Mouse (Mus musculus) liver, embryonic 13.5 days (tissue): Measurements from ENCODE around the gene Nmrk2. TPM values are rescaled to one million over a fixed set of nuclear protein-coding genes. Genes with fewer than 3 reads are reported as not detected.
"Not testable (repeated sequence)": the region's sequence is repeated elsewhere in the genome, so short reads cannot be mapped to it uniquely, and the experiment has no call there.

Experiments used
- ATAC-seq: fragments of 200-750 bp; cut with Nextera tagmentation; 2 replicates; pipeline ENCODE4 v1.8.0; 2017; ENCODE audit warnings: low read depth, mild to moderate bottlenecking, moderate number of reproducible peaks, moderate library complexity
- DNase-seq: peaks from one replicate; pipeline ENCODE4 v3.0.0; 2022
- H3K27ac ChIP-seq: fragments of 300-500 bp; sonication (generic); 2 replicates; pipeline ENCODE4 v1.5.1; 2015; ENCODE audit warnings: moderate library complexity, mild to moderate bottlenecking, inconsistent platforms
- H3K27me3 ChIP-seq: fragments of 300-500 bp; sonication (generic); 2 replicates; pipeline ENCODE4 v1.6.1; 2015; ENCODE audit warnings: mild to moderate bottlenecking, inconsistent platforms
- H3K36me3 ChIP-seq: fragments of 300-500 bp; sonication (generic); 2 replicates; pipeline ENCODE4 v1.6.1; 2015; ENCODE audit warnings: mild to moderate bottlenecking, inconsistent platforms
- H3K4me1 ChIP-seq: fragments of 300-500 bp; sonication (generic); replicated peaks from 2 replicates; pipeline ENCODE4 v1.6.1; 2015; ENCODE audit warnings: inconsistent platforms
- H3K4me2 ChIP-seq: fragments of 300-500 bp; sonication (generic); 2 replicates; pipeline ENCODE4 v1.6.1; 2015; ENCODE audit warnings: inconsistent platforms, mild to moderate bottlenecking, moderate library complexity
- H3K4me3 ChIP-seq: fragments of 300-500 bp; sonication (generic); replicated peaks from 2 replicates; pipeline ENCODE4 v1.5.1; 2015; ENCODE audit warnings: mild to moderate bottlenecking, inconsistent platforms
- H3K9ac ChIP-seq: fragments of 300-500 bp; sonication (generic); 2 replicates; pipeline ENCODE4 v1.6.1; 2015; ENCODE audit warnings: mild to moderate bottlenecking, inconsistent platforms
- H3K9me3 ChIP-seq: fragments of 300-500 bp; sonication (generic); replicated peaks from 2 replicates; pipeline ENCODE4 v1.6.1; 2016; ENCODE audit warnings: inconsistent platforms
- WGBS: fragments of 180-500 bp; shearing (Covaris S2); methylation state at CpG from one replicate; pipeline ENCODE4 v1.1.7; 2015; ENCODE audit not compliant: insufficient replicate concordance; 5-methylcytosine and 5-hydroxymethylcytosine counted together
- polyA plus RNA-seq: library from polyadenylated mRNA; unstranded; fragments of >200 nt; fragmentation: Nextera tagmentation; extraction: Ambion mirVana; gene quantifications from 2 replicates; pipeline ENCODE4 v1.2.1, GENCODE M21; 2015

The Nmrk2 gene
- polyA plus RNA-seq, 1 experiment from 2014 or later = not detected

DNA sequence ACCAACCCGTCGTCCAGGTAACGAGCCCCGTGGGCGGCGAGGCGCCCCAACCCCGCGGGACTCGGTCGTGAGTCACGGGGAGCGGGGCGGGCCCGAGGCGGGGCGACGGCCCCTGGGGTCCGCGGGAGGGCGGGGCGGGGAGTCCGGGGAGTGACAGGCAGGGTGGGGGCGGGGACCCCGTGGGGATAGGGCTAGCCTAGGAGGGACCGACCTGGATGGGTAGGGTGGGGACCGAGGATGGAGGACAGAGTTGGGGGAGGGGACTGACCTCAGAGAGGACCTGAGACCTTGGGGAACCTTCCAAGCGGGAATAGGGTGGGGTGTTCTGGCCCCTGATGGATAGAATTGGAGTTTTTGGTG is 31.4 kb upstream of the Nmrk2 start:
- H3K4me3 ChIP-seq = peak overlapping the region; percentile 70
- H3K9ac ChIP-seq = peak overlapping the region; percentile 69
- ATAC-seq (peak; percentile 57; the same call in 1 of the 2 replicates), DNase-seq (no peak)
- H3K4me1 ChIP-seq = peaks cover 31% of the 10 kb centered on the region
- peaks cover 67% of the 10 kb centered on the region for H3K27me3 ChIP-seq
- no peaks in the 10 kb centered on the region for H3K9me3 ChIP-seq
- under 1% methylated on average over 23 of the region's 28 CpGs for WGBS
- H3K4me2 ChIP-seq = peak overlapping the region; percentile 76
- H3K36me3 ChIP-seq = no peaks in the 10 kb centered on the region
- no peak overlapping the region; the same call in 1 of the 2 replicates for H3K27ac ChIP-seq

DNA sequence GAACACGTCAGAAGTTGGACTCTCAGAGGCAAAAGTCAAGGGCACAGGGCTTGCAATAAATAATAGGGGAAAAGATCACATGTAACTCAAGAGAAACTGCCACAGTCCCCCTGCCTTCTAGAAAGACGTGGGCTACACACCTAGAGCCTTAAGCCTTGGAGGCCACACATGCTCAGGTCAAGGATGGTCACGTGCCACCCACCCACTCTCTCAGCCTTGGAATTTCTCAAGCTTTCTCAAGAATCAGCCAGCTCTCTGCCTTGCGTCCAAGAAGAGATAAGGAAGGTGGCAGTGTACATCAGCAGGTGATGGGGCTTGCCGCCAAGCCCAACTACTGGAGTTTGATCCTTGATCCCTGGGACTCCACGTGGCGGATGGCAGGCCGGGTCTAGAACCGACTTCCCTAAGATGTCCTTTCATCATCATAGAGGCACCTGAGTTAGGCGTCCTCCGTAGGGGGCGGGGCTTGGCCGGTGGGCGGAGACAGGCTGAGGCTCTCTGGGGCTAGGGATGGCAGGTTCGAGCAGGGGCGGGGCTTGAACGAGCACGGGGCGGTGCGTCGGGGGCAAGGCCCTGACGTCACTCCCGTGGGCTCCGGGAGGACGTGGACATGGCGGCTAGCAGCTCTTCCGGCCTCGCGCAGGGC is 30.9 kb upstream of the Nmrk2 start, which contains the start of gene Zfr2:
Zfr2 (plus strand) TSS at position 576 of the 646 bp plus-strand sequence.
- Histone ChIP-seq H3K36me3 (no peaks in the 10 kb centered on the region), H3K27ac (no peak within 1 kb of the TSS; the same call in 1 of the 2 replicates)
- peak; percentile 82 for ATAC-seq

DNA sequence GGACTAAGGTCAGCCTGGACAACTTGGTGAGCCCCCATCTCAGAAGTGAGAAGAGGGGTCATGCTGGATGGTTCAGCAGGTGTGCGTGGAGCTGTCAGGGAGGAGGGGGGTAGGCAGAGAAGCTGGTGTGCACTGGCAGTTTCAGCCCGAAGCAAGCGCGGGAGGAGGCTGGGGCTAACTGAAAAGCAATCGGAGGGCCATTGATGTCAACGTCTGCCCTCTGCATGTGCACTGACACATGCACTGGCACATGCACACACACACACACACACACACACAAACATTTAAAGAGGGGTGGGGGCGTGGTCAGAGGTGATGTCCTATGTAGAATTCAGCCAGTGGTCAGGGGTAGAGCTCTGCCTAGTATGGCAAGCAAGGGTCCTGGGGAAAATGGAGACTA is 29.6 kb upstream of the Nmrk2 start:
- Histone ChIP-seq H3K4me2 (no peak overlapping the region), H3K4me3 (no peak overlapping the region), H3K9me3 (no peaks in the 10 kb centered on the region), H3K27me3 (peaks cover 59% of the 10 kb centered on the region), H3K27ac (no peak overlapping the region), H3K9ac (no peak overlapping the region), H3K4me1 (peaks cover 26% of the 10 kb centered on the region), H3K36me3 (no peaks in the 10 kb centered on the region)
- no peak for DNase-seq
- 52% methylated on average over 7 of the region's 7 CpGs for WGBS
- ATAC-seq = no peak

More for the DNA sequence above, 30.9 kb upstream of the Nmrk2 start, which contains the start of gene Zfr2:
- Histone ChIP-seq H3K4me1 (peaks cover 28% of the 10 kb centered on the region), H3K4me3 (peak within 1 kb of the TSS; percentile 70), H3K27me3 (peaks cover 67% of the 10 kb centered on the region), H3K9me3 (no peaks in the 10 kb centered on the region), H3K9ac (peak within 1 kb of the TSS; percentile 69), H3K4me2 (peak within 1 kb of the TSS; percentile 76)
- DNase-seq = peak; percentile 87
- WGBS = 7% methylated on average over 29 of the region's 29 CpGs

DNA sequence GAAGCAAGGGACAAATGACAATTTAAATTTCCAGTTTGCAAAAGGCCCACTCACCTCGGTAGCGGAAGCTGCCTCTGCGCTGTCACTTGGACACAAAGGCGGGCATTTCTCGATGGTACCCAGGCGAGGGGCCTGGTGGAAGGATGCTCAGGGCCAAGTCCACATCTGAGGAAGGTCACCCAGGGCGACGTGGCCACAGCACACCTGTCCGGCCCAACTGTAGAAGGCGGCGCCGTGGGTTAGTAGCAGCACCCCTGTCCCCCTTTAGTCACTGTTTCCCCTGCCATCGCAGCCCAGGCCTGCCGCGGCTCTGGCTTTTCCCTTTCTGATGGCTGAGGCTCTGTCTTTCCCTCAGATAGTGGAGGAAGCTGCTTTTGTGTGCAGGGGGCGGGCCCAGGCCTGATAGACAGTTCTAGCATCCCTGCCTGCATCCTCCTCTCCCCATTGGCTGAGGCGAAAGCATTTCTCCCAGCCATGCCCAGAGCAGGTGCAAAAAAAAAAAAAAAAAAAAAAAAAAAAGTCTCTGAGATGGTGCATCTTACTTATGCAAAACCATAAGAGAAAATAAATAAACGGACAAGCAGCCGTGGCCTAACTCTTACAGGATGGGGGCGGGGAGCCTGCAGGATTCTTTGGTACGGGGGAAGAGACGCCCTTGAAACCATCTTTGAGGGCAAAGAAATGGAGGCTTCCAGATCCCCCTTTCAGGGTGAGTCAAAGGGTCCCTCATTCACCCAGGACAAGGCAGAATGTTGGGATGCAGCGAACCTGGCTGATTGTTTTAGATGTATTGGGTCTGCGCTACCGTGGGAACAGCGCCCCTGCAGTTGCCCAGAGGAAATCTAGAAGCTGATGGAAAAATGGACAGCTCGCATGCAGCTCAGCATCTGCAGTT is 28.8 kb upstream of the Nmrk2 start, which contains the start of gene Atcay:
Atcay (minus strand) TSS at position 396 of the 895 bp plus-strand sequence.
- DNase-seq (no peak), ATAC-seq (no peak)
- Histone ChIP-seq H3K4me1 (peaks cover 26% of the 10 kb centered on the region), H3K4me3 (no peak within 1 kb of the TSS), H3K36me3 (no peaks in the 10 kb centered on the region), H3K27me3 (peaks cover 62% of the 10 kb centered on the region), H3K4me2 (no peak within 1 kb of the TSS), H3K9ac (no peak within 1 kb of the TSS), H3K9me3 (no peaks in the 10 kb centered on the region), H3K27ac (no peak within 1 kb of the TSS)
- WGBS = 13% methylated on average over 27 of the region's 27 CpGs

DNA sequence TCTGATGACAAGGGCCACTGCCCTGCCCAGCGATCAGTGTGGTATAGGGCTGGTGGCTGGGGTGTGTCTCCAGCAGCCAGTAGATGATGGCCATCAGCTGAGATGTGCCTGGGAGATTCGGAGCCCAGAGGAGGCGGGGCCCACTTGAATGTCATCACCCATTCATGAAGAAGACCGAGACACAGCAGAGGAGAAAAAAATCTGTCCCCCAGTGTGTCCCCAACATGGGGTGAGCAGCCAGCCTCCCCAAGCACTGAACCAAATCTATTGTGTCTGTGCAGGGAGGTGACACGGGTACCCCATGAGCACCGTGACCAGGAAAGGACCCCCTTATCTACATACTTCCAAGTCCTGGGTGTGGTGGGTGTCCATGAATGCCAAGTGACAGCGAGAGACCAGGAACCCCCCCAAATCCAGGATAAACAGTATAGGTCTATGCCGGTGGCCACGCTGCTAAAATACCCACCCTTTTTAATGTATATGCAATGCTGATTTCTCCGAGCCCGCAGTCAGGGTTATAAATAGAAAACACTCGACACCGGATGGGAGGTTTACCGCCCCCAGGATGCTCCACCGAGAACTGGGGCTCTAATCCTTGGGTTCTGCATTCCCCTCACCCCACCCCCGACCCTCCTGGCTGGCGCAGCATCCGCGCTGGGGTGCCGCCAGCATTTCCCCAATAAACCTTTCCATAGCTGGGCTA is 28.0 kb upstream of the Nmrk2 start:
- H3K4me2 ChIP-seq = no peak overlapping the region
- DNase-seq (no peak), ATAC-seq (no peak)
- peaks cover 26% of the 10 kb centered on the region for H3K4me1 ChIP-seq
- no peak overlapping the region for H3K4me3 ChIP-seq
- H3K36me3 ChIP-seq = no peaks in the 10 kb centered on the region
- 7% methylated on average over 20 of the region's 20 CpGs for WGBS
- H3K9me3 ChIP-seq = no peaks in the 10 kb centered on the region
- H3K9ac ChIP-seq = no peak overlapping the region
- peaks cover 62% of the 10 kb centered on the region for H3K27me3 ChIP-seq
- H3K27ac ChIP-seq = no peak overlapping the region

DNA sequence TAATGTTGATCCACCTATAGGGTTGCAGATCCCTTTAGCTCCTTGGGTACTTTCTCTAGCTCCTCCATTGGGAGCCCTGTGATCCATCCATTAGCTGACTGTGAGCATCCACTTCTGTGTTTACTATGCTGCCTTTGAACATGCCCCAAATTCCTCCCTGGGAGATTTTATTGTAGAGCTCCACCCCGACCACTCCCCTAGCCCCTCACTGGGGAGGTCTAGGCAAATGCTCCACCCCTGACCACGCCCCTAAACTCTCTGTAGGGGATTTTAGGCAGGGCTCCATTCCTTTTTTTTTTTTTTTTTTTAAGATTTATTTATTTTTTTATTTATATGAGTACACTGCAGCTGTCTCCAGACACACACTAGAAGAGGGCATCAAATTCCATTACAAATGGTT is 21.9 kb upstream of the Nmrk2 start:
- H3K4me3 ChIP-seq, H3K36me3 ChIP-seq, H3K4me1 ChIP-seq, ATAC-seq, H3K4me2 ChIP-seq, H3K27ac ChIP-seq, DNase-seq, H3K9me3 ChIP-seq, H3K9ac ChIP-seq: not testable (repeated sequence)
- 49% methylated on average over 2 of the region's 2 CpGs for WGBS
- H3K27me3 ChIP-seq = peaks cover 23% of the 10 kb centered on the region

DNA sequence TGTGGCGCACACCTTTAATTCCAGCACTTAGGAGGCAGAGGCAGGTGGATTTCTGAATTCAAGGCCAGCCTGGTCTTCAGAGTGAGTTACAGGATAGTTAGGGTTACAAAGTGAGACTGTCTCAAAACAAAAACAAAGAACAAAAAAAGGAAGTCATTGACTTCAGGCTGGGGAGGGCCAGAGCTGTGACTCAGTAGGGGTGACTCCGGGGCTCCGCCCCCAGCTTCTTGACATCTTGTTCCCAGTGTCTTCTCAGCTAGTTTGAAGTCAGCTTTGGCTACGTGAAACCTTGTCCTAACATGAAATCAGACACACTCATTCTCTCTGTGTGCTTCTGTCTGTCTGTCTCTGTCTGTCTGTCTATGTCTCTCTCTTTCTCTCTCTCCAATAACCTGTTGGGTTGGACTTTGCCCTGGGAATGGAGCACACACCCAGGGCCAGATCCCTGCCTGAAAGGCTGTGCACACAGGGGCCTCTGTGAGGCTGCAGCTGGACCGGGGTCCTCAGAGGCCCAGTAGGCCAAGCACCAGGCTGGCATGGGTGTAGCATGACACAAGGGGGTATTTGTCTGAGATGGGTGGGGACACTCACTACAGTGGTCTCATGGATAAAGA is 19.7 kb upstream of the Nmrk2 start:
- 56% methylated on average over 5 of the region's 5 CpGs for WGBS
- Histone ChIP-seq H3K9ac (no peak overlapping the region), H3K27me3 (peaks cover 15% of the 10 kb centered on the region), H3K9me3 (no peaks in the 10 kb centered on the region), H3K4me3 (no peak overlapping the region), H3K4me2 (no peak overlapping the region), H3K36me3 (no peaks in the 10 kb centered on the region), H3K4me1 (peaks cover 4% of the 10 kb centered on the region; the same call in 1 of the 2 replicates), H3K27ac (no peak overlapping the region)
- no peak for DNase-seq
- ATAC-seq = no peak; the same call in 1 of the 2 replicates

DNA sequence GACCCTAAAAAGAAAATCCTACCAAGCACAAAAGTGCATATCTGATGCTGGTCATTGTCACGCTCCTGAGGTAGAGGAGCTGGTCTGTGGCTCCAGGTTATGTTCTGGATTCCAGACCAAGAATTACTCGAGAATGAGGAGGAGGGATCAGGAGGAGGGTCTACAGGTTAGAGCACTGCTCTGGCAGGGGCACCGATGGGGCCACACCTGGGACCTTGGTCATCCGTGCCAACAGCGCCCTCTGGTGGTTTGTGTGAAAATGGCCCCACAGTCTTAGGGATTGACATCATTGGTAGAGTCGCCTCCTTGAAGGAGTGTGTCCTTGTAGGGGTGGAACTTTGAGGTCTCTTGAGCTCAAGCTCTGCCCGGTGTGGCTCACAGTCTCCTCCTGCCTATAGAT is 16.1 kb upstream of the Nmrk2 start:
- H3K27ac ChIP-seq = no peak overlapping the region
- no peaks in the 10 kb centered on the region for H3K9me3 ChIP-seq
- H3K4me1 ChIP-seq = peaks cover 4% of the 10 kb centered on the region; the same call in 1 of the 2 replicates
- no peak overlapping the region for H3K4me2 ChIP-seq
- no peaks in the 10 kb centered on the region for H3K36me3 ChIP-seq
- peak; percentile 62 for DNase-seq
- H3K4me3 ChIP-seq = no peak overlapping the region
- peak; percentile 57; the same call in 1 of the 2 replicates for ATAC-seq
- H3K27me3 ChIP-seq = peaks cover 14% of the 10 kb centered on the region
- H3K9ac ChIP-seq = no peak overlapping the region
- WGBS = 18% methylated on average over 7 of the region's 7 CpGs

DNA sequence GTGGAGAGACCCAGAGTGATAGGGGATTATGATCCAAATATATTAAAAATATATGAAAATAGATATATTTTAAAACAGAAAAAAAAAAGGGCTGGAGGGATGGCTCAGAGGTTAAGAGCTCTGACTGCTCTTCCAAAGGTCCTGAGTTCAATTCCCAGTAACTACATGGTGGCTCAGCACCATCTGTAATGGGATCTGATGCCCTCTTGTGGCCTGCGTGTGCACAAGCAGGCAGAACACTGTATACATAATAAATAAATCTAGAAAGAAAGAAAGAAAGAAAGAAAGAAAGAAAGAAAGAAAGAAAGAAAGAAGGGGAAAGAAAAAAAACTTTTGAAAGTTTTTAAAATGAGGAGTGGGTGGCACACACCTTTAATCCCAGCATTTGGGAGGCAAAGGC is 15.4 kb upstream of the Nmrk2 start:
- peaks cover 14% of the 10 kb centered on the region for H3K27me3 ChIP-seq
- H3K36me3 ChIP-seq, ATAC-seq, H3K4me1 ChIP-seq, H3K4me2 ChIP-seq, H3K9me3 ChIP-seq, DNase-seq, H3K9ac ChIP-seq, H3K4me3 ChIP-seq, H3K27ac ChIP-seq: not testable (repeated sequence)
- 10% methylated on average over 1 of the region's 1 CpGs for WGBS

DNA sequence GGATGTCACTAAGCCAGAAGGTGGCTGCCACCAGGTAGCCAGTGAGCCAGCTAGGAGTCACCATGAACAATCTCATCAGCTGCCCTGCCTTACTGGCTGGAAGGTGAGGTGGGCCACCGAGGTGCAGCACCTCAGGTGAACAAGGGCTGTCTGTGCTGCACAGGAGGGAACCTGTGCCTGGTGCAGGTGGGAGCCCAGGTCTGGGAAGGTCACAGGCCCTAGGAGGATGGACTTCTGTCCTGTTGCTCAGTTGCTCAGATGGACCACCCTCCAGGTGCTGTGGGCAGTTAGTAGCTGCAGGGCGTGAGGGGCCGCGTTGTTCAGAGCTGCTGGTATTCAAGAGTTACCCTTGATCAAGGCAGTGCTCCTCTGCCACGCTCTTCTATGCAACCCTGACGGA is 15.0 kb upstream of the Nmrk2 start:
- peaks cover 4% of the 10 kb centered on the region; the same call in 1 of the 2 replicates for H3K4me1 ChIP-seq
- 65% methylated on average over 6 of the region's 6 CpGs for WGBS
- ATAC-seq = no peak

More for the DNA sequence above, 15.0 kb upstream of the Nmrk2 start:
- H3K27ac ChIP-seq = no peak overlapping the region
- no peak overlapping the region for H3K4me2 ChIP-seq
- no peak for DNase-seq
- no peak overlapping the region for H3K4me3 ChIP-seq
- no peaks in the 10 kb centered on the region for H3K36me3 ChIP-seq
- no peaks in the 10 kb centered on the region for H3K9me3 ChIP-seq
- no peak overlapping the region for H3K9ac ChIP-seq
- H3K27me3 ChIP-seq = peaks cover 14% of the 10 kb centered on the region
